Mouse (Mus musculus): ENCODE measurements around the gene Ncbp3. TPM values are rescaled to one million over a fixed set of nuclear protein-coding genes. Genes with fewer than 3 reads are reported as not detected.

Gene Ncbp3
- polyA plus RNA-seq, 1 experiment from 2014 or later: 14.7 TPM

- WGBS: under 1% methylated on average over 57 of the region's 57 CpGs
- Histone ChIP-seq H3K27ac (peak within 1 kb of the TSS; percentile 72), H3K9me3 (replicated peaks) (no peaks in the 10 kb centered on the region), H3K4me3 (peak within 1 kb of the TSS; percentile 75), H3K4me1 (peaks cover 18% of the 10 kb centered on the region), H3K36me3 (no peaks in the 10 kb centered on the region), H3K27me3 (ENCODE audit: low read depth, poor library complexity, severe bottlenecking) (peaks cover 70% of the 10 kb centered on the region)
- peak; percentile 92 for DNase-seq (ENCODE audit: low spot score)
Measured at GRCm38 (mm10) chr11:73018471-73019146, 29.0 kb upstream of the Ncbp3 start, which contains the start of gene Camkk1. Camkk1 (plus strand) TSS chr11:73019008.

- Histone ChIP-seq H3K4me3 (peak overlapping the region; percentile 75), H3K9me3 (replicated peaks) (no peaks in the 10 kb centered on the region), H3K27me3 (ENCODE audit: low read depth, poor library complexity, severe bottlenecking) (peaks cover 66% of the 10 kb centered on the region), H3K27ac (peak overlapping the region; percentile 72), H3K4me1 (peaks cover 23% of the 10 kb centered on the region), H3K36me3 (no peaks in the 10 kb centered on the region)
- no peak for DNase-seq (ENCODE audit: low spot score)
- WGBS: 2% methylated on average over 46 of the region's 46 CpGs
Measured at GRCm38 (mm10) chr11:73019147-73019795, 28.3 kb upstream of the Ncbp3 start.

GRCm38 (mm10) chr11:73020953-73021800 lies 26.4 kb upstream of the Ncbp3 start:
- H3K36me3 ChIP-seq: no peaks in the 10 kb centered on the region
- H3K9me3 ChIP-seq (replicated peaks): no peaks in the 10 kb centered on the region
- no peak for DNase-seq (ENCODE audit: low spot score)
- peaks cover 30% of the 10 kb centered on the region for H3K4me1 ChIP-seq
- no peak overlapping the region for H3K4me3 ChIP-seq
- H3K27ac ChIP-seq: no peak overlapping the region
- peaks cover 66% of the 10 kb centered on the region for H3K27me3 ChIP-seq (ENCODE audit: low read depth, poor library complexity, severe bottlenecking)
- WGBS: 52% methylated on average over 7 of the region's 7 CpGs

GRCm38 (mm10) chr11:73023099-73023498 lies 24.5 kb upstream of the Ncbp3 start:
- no peak for DNase-seq (ENCODE audit: low spot score)
- Histone ChIP-seq H3K4me3 (no peak overlapping the region), H3K27ac (no peak overlapping the region), H3K4me1 (peaks cover 38% of the 10 kb centered on the region), H3K9me3 (replicated peaks) (no peaks in the 10 kb centered on the region), H3K27me3 (ENCODE audit: low read depth, poor library complexity, severe bottlenecking) (peaks cover 52% of the 10 kb centered on the region), H3K36me3 (no peaks in the 10 kb centered on the region)
- WGBS: 47% methylated on average over 9 of the region's 9 CpGs

- H3K27me3 ChIP-seq (ENCODE audit: low read depth, poor library complexity, severe bottlenecking): peaks cover 45% of the 10 kb centered on the region
- whole genome bisulfite sequencing: 79% methylated on average over 4 of the region's 4 CpGs
- H3K4me1 ChIP-seq: peaks cover 37% of the 10 kb centered on the region
- H3K9me3 ChIP-seq (replicated peaks): no peaks in the 10 kb centered on the region
- DNase-seq (ENCODE audit: low spot score): no peak
- H3K36me3 ChIP-seq: no peaks in the 10 kb centered on the region
- no peak overlapping the region for H3K4me3 ChIP-seq
- no peak overlapping the region for H3K27ac ChIP-seq
Measured at GRCm38 (mm10) chr11:73023827-73024226, 23.8 kb upstream of the Ncbp3 start.

GRCm38 (mm10) chr11:73024236-73024904 lies 23.2 kb upstream of the Ncbp3 start:
- Histone ChIP-seq H3K27ac (no peak overlapping the region), H3K9me3 (replicated peaks) (no peaks in the 10 kb centered on the region), H3K36me3 (no peaks in the 10 kb centered on the region), H3K4me1 (peaks cover 31% of the 10 kb centered on the region), H3K27me3 (ENCODE audit: low read depth, poor library complexity, severe bottlenecking) (peaks cover 39% of the 10 kb centered on the region), H3K4me3 (no peak overlapping the region)
- WGBS: 69% methylated on average over 7 of the region's 7 CpGs
- DNase-seq (ENCODE audit: low spot score): no peak

- DNase-seq (ENCODE audit: low spot score): no peak
- Histone ChIP-seq H3K4me3 (no peak overlapping the region), H3K36me3 (no peaks in the 10 kb centered on the region), H3K4me1 (peaks cover 38% of the 10 kb centered on the region), H3K27ac (0 out of 2 replicates have a peak overlapping the region, but pooled peaks have one; percentile 5), H3K9me3 (replicated peaks) (no peaks in the 10 kb centered on the region), H3K27me3 (ENCODE audit: low read depth, poor library complexity, severe bottlenecking) (peaks cover 13% of the 10 kb centered on the region)
- 51% methylated on average over 8 of the region's 8 CpGs for WGBS
Measured at GRCm38 (mm10) chr11:73026961-73027360, 20.6 kb upstream of the Ncbp3 start.

- H3K27me3 ChIP-seq (ENCODE audit: low read depth, poor library complexity, severe bottlenecking): no peaks in the 10 kb centered on the region
- peak overlapping the region; percentile 73 for H3K27ac ChIP-seq
- peaks cover 19% of the 10 kb centered on the region for H3K4me1 ChIP-seq
- H3K4me3 ChIP-seq: peak overlapping the region; percentile 47
- WGBS: 29% methylated on average over 20 of the region's 20 CpGs
- H3K9me3 ChIP-seq (replicated peaks): no peaks in the 10 kb centered on the region
- DNase-seq (ENCODE audit: low spot score): peak; percentile 80
- H3K36me3 ChIP-seq: no peaks in the 10 kb centered on the region
Measured at GRCm38 (mm10) chr11:73030821-73031498, 16.6 kb upstream of the Ncbp3 start.

- Histone ChIP-seq H3K36me3 (no peaks in the 10 kb centered on the region), H3K27ac (peak overlapping the region; percentile 73; the same call in 1 of the 2 replicates), H3K27me3 (ENCODE audit: low read depth, poor library complexity, severe bottlenecking) (no peaks in the 10 kb centered on the region), H3K4me3 (peak overlapping the region; percentile 47; the same call in 1 of the 2 replicates), H3K9me3 (replicated peaks) (no peaks in the 10 kb centered on the region), H3K4me1 (peaks cover 19% of the 10 kb centered on the region)
- 54% methylated on average over 5 of the region's 5 CpGs for WGBS
- DNase-seq (ENCODE audit: low spot score): no peak
Measured at GRCm38 (mm10) chr11:73031536-73031935, 16.0 kb upstream of the Ncbp3 start.

GRCm38 (mm10) chr11:73036077-73036476 lies 11.5 kb upstream of the Ncbp3 start:
- peaks cover 6% of the 10 kb centered on the region for H3K4me1 ChIP-seq
- no peak overlapping the region for H3K4me3 ChIP-seq
- no peaks in the 10 kb centered on the region for H3K27me3 ChIP-seq (ENCODE audit: low read depth, poor library complexity, severe bottlenecking)
- H3K36me3 ChIP-seq: no peaks in the 10 kb centered on the region
- no peak for DNase-seq (ENCODE audit: low spot score)
- H3K9me3 ChIP-seq (replicated peaks): no peaks in the 10 kb centered on the region
- 85% methylated on average over 7 of the region's 7 CpGs for WGBS
- H3K27ac ChIP-seq: no peak overlapping the region

- WGBS: 65% methylated on average over 6 of the region's 6 CpGs
- Histone ChIP-seq H3K9me3 (replicated peaks) (no peaks in the 10 kb centered on the region), H3K27me3 (ENCODE audit: low read depth, poor library complexity, severe bottlenecking) (no peaks in the 10 kb centered on the region), H3K4me1 (no peaks in the 10 kb centered on the region), H3K4me3 (no peak overlapping the region), H3K27ac (no peak overlapping the region), H3K36me3 (no peaks in the 10 kb centered on the region)
- no peak for DNase-seq (ENCODE audit: low spot score)
Measured at GRCm38 (mm10) chr11:73036889-73037288, 10.7 kb upstream of the Ncbp3 start.

- DNase-seq (ENCODE audit: low spot score): no peak
- no peaks in the 10 kb centered on the region for H3K36me3 ChIP-seq
- no peak overlapping the region for H3K27ac ChIP-seq
- no peaks in the 10 kb centered on the region for H3K9me3 ChIP-seq (replicated peaks)
- no peaks in the 10 kb centered on the region for H3K4me1 ChIP-seq
- H3K27me3 ChIP-seq (ENCODE audit: low read depth, poor library complexity, severe bottlenecking): no peaks in the 10 kb centered on the region
- 85% methylated on average over 3 of the region's 3 CpGs for whole genome bisulfite sequencing
- H3K4me3 ChIP-seq: no peak overlapping the region
Measured at GRCm38 (mm10) chr11:73037691-73038090, 9.9 kb upstream of the Ncbp3 start.
